Mouse (Mus musculus): ENCODE measurements around the gene Gjc3. TPM values are rescaled to one million over a fixed set of nuclear protein-coding genes. Genes with fewer than 3 reads are reported as not detected.

Gjc3 gene
- polyA plus RNA-seq, 1 experiment from 2014 or later = 0.19 TPM

DNA sequence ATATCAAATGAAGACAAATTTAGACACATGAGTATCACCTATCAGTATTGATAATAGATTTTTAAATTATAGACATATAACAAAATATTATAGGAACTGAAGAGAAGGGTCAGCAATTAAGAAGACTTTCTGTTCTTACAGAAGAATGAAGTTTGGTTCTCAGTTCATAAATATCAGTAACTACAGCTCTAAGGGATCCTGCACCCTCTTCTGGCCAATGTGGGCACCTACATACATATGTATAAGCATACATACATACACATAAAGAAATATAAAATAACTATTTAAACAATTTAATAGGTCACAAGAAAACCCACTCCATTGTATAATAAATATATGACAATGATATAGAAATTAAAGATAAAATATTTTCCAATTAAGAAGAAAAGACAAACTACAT lies 48.4 kb downstream of the Gjc3 start:
- H3K27me3 ChIP-seq = no peaks in the 10 kb centered on the region
- no peaks in the 10 kb centered on the region for H3K9me3 ChIP-seq
- ATAC-seq (ENCODE audit: insufficient number of reproducible peaks, insufficient read depth, low FRiP score, low TSS enrichment, low read depth) = no peak
- no peak overlapping the region for H3K4me2 ChIP-seq
- H3K36me3 ChIP-seq = no peaks in the 10 kb centered on the region
- no peak overlapping the region for H3K27ac ChIP-seq
- H3K9ac ChIP-seq (replicated peaks) = no peak overlapping the region
- no peak overlapping the region for H3K4me3 ChIP-seq (replicated peaks)
- H3K4me1 ChIP-seq (replicated peaks) = no peaks in the 10 kb centered on the region

DNA sequence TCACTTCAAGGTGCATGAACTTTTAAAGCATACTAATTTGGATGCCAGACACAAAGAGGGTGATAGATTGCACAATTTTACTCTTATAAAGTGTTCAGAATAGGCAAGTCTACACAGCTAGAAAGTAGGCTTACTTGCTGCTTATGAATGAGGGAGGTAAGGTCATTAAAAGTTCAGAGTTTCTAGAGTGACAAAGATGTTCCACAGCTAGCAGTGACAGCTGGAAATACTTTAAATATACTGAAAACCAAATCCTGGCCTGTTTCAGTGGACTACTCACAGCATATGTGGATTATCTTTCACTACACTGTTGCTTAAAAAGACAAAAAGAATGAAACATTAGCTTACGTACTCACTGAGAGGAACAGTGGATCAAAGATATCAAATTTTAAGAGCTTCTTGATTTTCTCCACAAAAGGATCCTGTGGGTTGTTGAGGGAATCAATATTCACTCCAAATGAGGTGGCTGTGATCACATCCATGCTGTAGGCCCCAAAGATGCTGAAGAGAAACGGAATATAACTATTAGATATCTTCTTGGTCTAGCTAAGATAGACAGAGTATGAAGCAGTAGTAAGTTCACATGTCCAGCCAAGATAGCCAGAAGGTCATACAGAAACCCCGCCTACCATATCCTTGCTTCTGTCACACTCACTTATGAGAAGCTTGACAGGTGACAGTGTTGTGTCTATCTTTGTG lies 53.2 kb downstream of the Gjc3 start:
- 80% methylated on average over 3 of the region's 3 CpGs for WGBS
- H3K27ac ChIP-seq = no peak overlapping the region
- H3K9me3 ChIP-seq = no peaks in the 10 kb centered on the region
- H3K36me3 ChIP-seq = no peaks in the 10 kb centered on the region
- no peak overlapping the region for H3K4me3 ChIP-seq (replicated peaks)
- H3K27me3 ChIP-seq = no peaks in the 10 kb centered on the region
- no peak overlapping the region for H3K9ac ChIP-seq (replicated peaks)
- no peak for ATAC-seq (ENCODE audit: insufficient number of reproducible peaks, insufficient read depth, low FRiP score, low TSS enrichment, low read depth)
- H3K4me2 ChIP-seq = no peak overlapping the region
- H3K4me1 ChIP-seq (replicated peaks) = no peaks in the 10 kb centered on the region

Other genes starting within 250 kb of the Gjc3 start
- 3.8 and 4.5 TPM in 2 replicates for gene Nyap1, start 221.5 kb downstream of the Gjc3 start, polyA plus RNA-seq (2016; fragmentation: Nextera tagmentation; extraction: Ambion mirVana)
- gene Tsc22d4, start 217.4 kb downstream of the Gjc3 start, polyA plus RNA-seq (2016; fragmentation: Nextera tagmentation; extraction: Ambion mirVana) = 127 and 128 TPM in 2 replicates
- 47.6 and 52.1 TPM in 2 replicates for gene Ppp1r35, start 184.2 kb downstream of the Gjc3 start, polyA plus RNA-seq (2016; fragmentation: Nextera tagmentation; extraction: Ambion mirVana)
- 12.5 and 14.2 TPM in 2 replicates for gene Mepce, start 175.4 kb downstream of the Gjc3 start, polyA plus RNA-seq (2016; fragmentation: Nextera tagmentation; extraction: Ambion mirVana)
- gene Zcwpw1, start 175.3 kb downstream of the Gjc3 start, polyA plus RNA-seq (2016; fragmentation: Nextera tagmentation; extraction: Ambion mirVana) = 28.9 and 29.9 TPM in 2 replicates
- 0.14 and 0.22 TPM in 2 replicates for gene Pilra, start 126.8 kb downstream of the Gjc3 start, polyA plus RNA-seq (2016; fragmentation: Nextera tagmentation; extraction: Ambion mirVana)
- not detected in 2 replicates for gene Pilrb1, start 105.0 kb downstream of the Gjc3 start, polyA plus RNA-seq (2016; fragmentation: Nextera tagmentation; extraction: Ambion mirVana)
- not detected in 2 replicates for gene Pilrb2, start 91.3 kb downstream of the Gjc3 start, polyA plus RNA-seq (2016; fragmentation: Nextera tagmentation; extraction: Ambion mirVana)
- not detected in 2 replicates for gene Cyp3a13, start 41.5 kb downstream of the Gjc3 start, polyA plus RNA-seq (2016; fragmentation: Nextera tagmentation; extraction: Ambion mirVana)
- gene Azgp1, start 18.4 kb upstream of the Gjc3 start, polyA plus RNA-seq (2016; fragmentation: Nextera tagmentation; extraction: Ambion mirVana) = not detected in 2 replicates
- not detected in 2 replicates for gene Smok3a, start 58.2 kb upstream of the Gjc3 start, polyA plus RNA-seq (2016; fragmentation: Nextera tagmentation; extraction: Ambion mirVana)
- gene Smok3b, start 58.3 kb upstream of the Gjc3 start, polyA plus RNA-seq (2016; fragmentation: Nextera tagmentation; extraction: Ambion mirVana) = not detected in 2 replicates
- gene Smok3c, start 90.1 kb upstream of the Gjc3 start, polyA plus RNA-seq (2016; fragmentation: Nextera tagmentation; extraction: Ambion mirVana) = not detected in 2 replicates
- gene Zkscan1, start 122.0 kb upstream of the Gjc3 start, polyA plus RNA-seq (2016; fragmentation: Nextera tagmentation; extraction: Ambion mirVana) = 26.8 and 32.1 TPM in 2 replicates
- gene Zscan21, start 153.8 kb upstream of the Gjc3 start, polyA plus RNA-seq (2016; fragmentation: Nextera tagmentation; extraction: Ambion mirVana) = 78.8 and 80.9 TPM in 2 replicates
- gene Zfp113, start 192.6 kb upstream of the Gjc3 start, polyA plus RNA-seq (2016; fragmentation: Nextera tagmentation; extraction: Ambion mirVana) = 23.4 and 27.4 TPM in 2 replicates
- gene Cops6, start 198.0 kb upstream of the Gjc3 start, polyA plus RNA-seq (2016; fragmentation: Nextera tagmentation; extraction: Ambion mirVana) = 332 and 333 TPM in 2 replicates
- gene Ap4m1, start 208.9 kb upstream of the Gjc3 start, polyA plus RNA-seq (2016; fragmentation: Nextera tagmentation; extraction: Ambion mirVana) = 32.0 and 36.3 TPM in 2 replicates
- 298 and 302 TPM in 2 replicates for gene Mcm7, start 209.3 kb upstream of the Gjc3 start, polyA plus RNA-seq (2016; fragmentation: Nextera tagmentation; extraction: Ambion mirVana)
- 114 and 122 TPM in 2 replicates for gene Taf6, start 224.4 kb upstream of the Gjc3 start, polyA plus RNA-seq (2016; fragmentation: Nextera tagmentation; extraction: Ambion mirVana)
- gene Cnpy4, start 224.4 kb upstream of the Gjc3 start, polyA plus RNA-seq (2016; fragmentation: Nextera tagmentation; extraction: Ambion mirVana) = 57.7 and 64.7 TPM in 2 replicates
- gene Mblac1, start 231.2 kb upstream of the Gjc3 start, polyA plus RNA-seq (2016; fragmentation: Nextera tagmentation; extraction: Ambion mirVana) = 9.7 and 12.2 TPM in 2 replicates

Data from limb, embryonic 12.5 days (tissue).